Mouse (Mus musculus) kidney, embryonic 14.5 days (tissue): ENCODE data around the gene Pyroxd2. TPM values are rescaled to one million over a fixed set of nuclear protein-coding genes. Genes with fewer than 3 reads are reported as not detected.

Source experiments
- ATAC-seq: fragments of 200-750 bp; cut with Nextera tagmentation; 2 replicates; pipeline ENCODE4 v1.8.0; 2017; ENCODE audit warnings: moderate number of reproducible peaks, mild to moderate bottlenecking, moderate TSS enrichment, moderate library complexity; ENCODE audit not compliant: low FRiP score, low TSS enrichment
- H3K27ac ChIP-seq: fragments of 300-500 bp; sonication (generic); 2 replicates; pipeline ENCODE4 v1.5.1; 2014; ENCODE audit warnings: low read depth, mild to moderate bottlenecking, low read length, moderate library complexity, mixed read lengths
- H3K27me3 ChIP-seq: fragments of 300-500 bp; sonication (generic); 2 replicates; pipeline ENCODE4 v1.6.1; 2014; ENCODE audit warnings: mild to moderate bottlenecking, low read length; ENCODE audit not compliant: control insufficient read depth, insufficient read depth
- H3K36me3 ChIP-seq: fragments of 300-500 bp; sonication (generic); 2 replicates; pipeline ENCODE4 v1.6.1; 2014; ENCODE audit warnings: low read length, mixed read lengths; ENCODE audit not compliant: control insufficient read depth, insufficient read depth
- H3K4me1 ChIP-seq: fragments of 300-500 bp; sonication (generic); 2 replicates; pipeline ENCODE4 v1.6.1; 2014; ENCODE audit warnings: low read length, mixed read lengths; ENCODE audit not compliant: control insufficient read depth, insufficient read depth
- H3K4me2 ChIP-seq: fragments of 300-500 bp; sonication (generic); replicated peaks from 2 replicates; pipeline ENCODE4 v1.6.1; 2014; ENCODE audit warnings: low read depth, mild to moderate bottlenecking, low read length
- H3K4me3 ChIP-seq: fragments of 300-500 bp; sonication (generic); 2 replicates; pipeline ENCODE4 v1.5.1; 2014; ENCODE audit warnings: mild to moderate bottlenecking, low read length
- H3K9ac ChIP-seq: fragments of 300-500 bp; sonication (generic); 2 replicates; pipeline ENCODE4 v1.6.1; 2014; ENCODE audit warnings: low read depth, mild to moderate bottlenecking, low read length, moderate library complexity
- H3K9me3 ChIP-seq: fragments of 300-500 bp; sonication (generic); 2 replicates; pipeline ENCODE4 v1.6.1; 2016; ENCODE audit warnings: low read length; ENCODE audit not compliant: control insufficient read depth
- WGBS: fragments of 180-500 bp; shearing (Covaris S2); extraction: QIAGEN DNeasy Blood & Tissue Kit; methylation state at CpG from one replicate; pipeline ENCODE4 v1.1.7; 2014; 5-methylcytosine and 5-hydroxymethylcytosine counted together
- polyA plus RNA-seq: library from polyadenylated mRNA; unstranded; fragments of >200 nt; fragmentation: Nextera tagmentation; extraction: Ambion mirVana; gene quantifications from 2 replicates; pipeline ENCODE4 v1.2.1, GENCODE M21; 2014

The Pyroxd2 gene
- polyA plus RNA-seq, 1 experiment from 2014 or later, result 3.0 TPM

DNA sequence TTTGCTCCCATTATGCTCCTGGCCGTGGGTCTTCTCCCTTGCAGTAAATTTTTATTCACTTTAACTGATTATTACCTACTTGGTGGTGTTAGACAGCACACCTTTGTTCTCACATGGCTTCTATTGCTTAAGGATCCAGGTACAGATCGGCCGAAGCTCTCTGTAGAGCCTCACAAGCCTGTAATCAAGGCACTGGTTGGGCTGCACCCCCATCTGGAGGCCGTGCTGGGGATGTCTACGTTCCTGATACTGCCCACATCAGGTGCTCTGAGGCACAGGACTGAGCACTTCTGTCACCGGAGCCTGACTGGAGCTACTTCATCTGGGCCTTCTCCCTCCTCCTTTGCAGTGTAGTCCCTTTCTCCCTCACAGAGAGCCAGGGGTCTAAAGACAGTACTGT lies 29.3 kb downstream of the Pyroxd2 start:
- H3K27me3 ChIP-seq, result no peaks in the 10 kb centered on the region
- ATAC-seq, result no peak
- H3K9ac ChIP-seq, result no peak overlapping the region
- H3K4me2 ChIP-seq, result no peak overlapping the region
- H3K36me3 ChIP-seq, result no peaks in the 10 kb centered on the region
- WGBS, result 63% methylated on average over 6 of the region's 6 CpGs
- peaks cover 33% of the 10 kb centered on the region for H3K4me1 ChIP-seq
- H3K27ac ChIP-seq, result no peak overlapping the region
- no peak overlapping the region for H3K4me3 ChIP-seq
- H3K9me3 ChIP-seq, result no peaks in the 10 kb centered on the region

DNA sequence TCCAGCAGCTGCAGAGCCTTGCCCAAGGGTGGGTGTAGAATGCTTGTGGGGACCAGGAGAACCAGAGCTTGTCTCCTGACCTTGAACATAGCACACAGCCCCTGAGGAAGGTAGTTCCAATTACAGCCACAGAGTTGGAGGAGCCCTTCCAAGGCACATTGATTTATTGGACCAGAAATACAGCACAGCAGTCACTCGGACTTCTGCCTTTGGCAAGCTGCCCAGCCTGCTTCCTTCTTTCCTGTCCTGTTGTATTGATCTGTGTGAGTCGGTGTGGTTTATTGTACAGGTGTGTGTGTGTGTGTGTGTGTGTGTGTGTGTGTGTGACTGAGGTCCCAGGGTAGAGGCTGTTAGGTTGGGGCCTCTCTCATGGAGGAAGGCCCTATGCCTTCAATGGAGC lies 30.1 kb downstream of the Pyroxd2 start:
- H3K4me1 ChIP-seq, result peaks cover 33% of the 10 kb centered on the region
- peak overlapping the region; percentile 47; the same call in 1 of the 2 replicates for H3K27ac ChIP-seq
- peak; percentile 68 for ATAC-seq
- H3K9me3 ChIP-seq, result no peaks in the 10 kb centered on the region
- 3% methylated on average over 2 of the region's 2 CpGs for WGBS
- no peak overlapping the region for H3K4me3 ChIP-seq
- H3K36me3 ChIP-seq, result no peaks in the 10 kb centered on the region
- no peak overlapping the region for H3K9ac ChIP-seq
- H3K4me2 ChIP-seq, result no peak overlapping the region
- no peaks in the 10 kb centered on the region for H3K27me3 ChIP-seq

DNA sequence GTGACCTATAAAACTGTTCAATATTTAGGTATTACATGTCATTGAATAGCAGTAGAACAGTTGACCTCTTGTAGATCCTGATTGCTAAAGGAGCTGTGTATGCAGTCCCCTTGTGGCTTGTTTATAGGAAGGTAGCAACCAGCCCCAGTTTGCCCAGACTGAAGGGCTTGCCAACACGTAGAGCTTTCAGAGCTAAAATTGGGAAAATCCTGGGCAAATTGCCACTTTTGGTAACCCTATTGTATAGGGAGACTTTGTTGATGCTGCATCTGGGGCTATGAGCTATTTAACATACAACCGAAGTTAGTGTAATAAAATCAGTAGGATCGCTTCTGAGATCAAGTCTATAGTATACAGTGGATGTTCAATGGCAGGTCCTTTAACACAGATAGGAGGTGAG lies 34.5 kb downstream of the Pyroxd2 start:
- WGBS, result 87% methylated on average over 3 of the region's 3 CpGs
- H3K27me3 ChIP-seq, result no peaks in the 10 kb centered on the region
- H3K9me3 ChIP-seq, result no peaks in the 10 kb centered on the region
- H3K27ac ChIP-seq, result no peak overlapping the region
- ATAC-seq, result no peak
- 0 out of 2 replicates have a peak, but pooled peaks cover 10% of the 10 kb centered on the region for H3K4me1 ChIP-seq
- no peak overlapping the region for H3K9ac ChIP-seq
- no peak overlapping the region for H3K4me3 ChIP-seq
- H3K4me2 ChIP-seq, result no peak overlapping the region
- H3K36me3 ChIP-seq, result no peaks in the 10 kb centered on the region

DNA sequence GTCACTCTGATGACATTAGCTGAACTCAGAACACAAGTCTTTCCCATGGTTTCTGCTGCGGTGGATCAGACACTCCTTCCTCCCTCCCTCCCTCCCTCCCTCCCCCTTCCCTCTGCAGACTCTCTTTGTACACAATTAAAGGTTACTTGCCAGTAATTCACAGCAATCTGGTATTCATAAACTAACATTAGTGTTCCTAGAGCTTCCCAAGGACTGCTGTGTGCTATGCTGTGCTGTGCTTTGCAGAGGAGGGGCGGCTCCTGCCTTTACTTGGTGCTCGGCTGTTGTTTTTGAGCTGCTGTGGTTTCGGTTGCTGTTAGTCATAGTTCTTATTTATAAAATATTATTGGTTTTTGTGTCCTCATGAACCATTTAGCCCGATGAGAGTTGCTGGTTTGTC lies 34.9 kb downstream of the Pyroxd2 start:
- Histone ChIP-seq H3K9ac (no peak overlapping the region), H3K4me1 (0 out of 2 replicates have a peak, but pooled peaks cover 9% of the 10 kb centered on the region), H3K4me2 (no peak overlapping the region), H3K4me3 (no peak overlapping the region), H3K27ac (no peak overlapping the region), H3K9me3 (no peaks in the 10 kb centered on the region), H3K27me3 (no peaks in the 10 kb centered on the region), H3K36me3 (no peaks in the 10 kb centered on the region)
- no peak for ATAC-seq
- 62% methylated on average over 5 of the region's 5 CpGs for WGBS

DNA sequence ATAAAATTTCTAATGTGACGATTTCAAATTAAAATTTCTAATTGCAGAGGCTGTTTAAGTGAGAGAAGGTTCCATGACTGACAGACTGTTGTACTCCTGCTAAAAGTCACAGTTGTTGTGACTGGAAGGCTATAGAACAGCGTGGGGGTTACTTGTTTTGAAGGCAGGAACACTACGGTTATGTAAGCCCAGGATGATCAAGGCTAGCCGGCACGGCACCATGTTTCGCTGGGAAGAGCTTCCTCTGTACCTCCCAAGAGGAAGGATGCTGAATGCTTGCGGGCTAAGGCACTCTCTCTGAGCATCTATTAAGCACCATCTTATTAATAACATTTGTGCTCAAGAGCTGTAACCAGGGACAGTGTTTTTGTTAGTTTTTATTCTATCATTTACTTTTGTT lies 36.1 kb downstream of the Pyroxd2 start:
- no peaks in the 10 kb centered on the region for H3K36me3 ChIP-seq
- WGBS, result 63% methylated on average over 7 of the region's 7 CpGs
- ATAC-seq, result no peak

DNA sequence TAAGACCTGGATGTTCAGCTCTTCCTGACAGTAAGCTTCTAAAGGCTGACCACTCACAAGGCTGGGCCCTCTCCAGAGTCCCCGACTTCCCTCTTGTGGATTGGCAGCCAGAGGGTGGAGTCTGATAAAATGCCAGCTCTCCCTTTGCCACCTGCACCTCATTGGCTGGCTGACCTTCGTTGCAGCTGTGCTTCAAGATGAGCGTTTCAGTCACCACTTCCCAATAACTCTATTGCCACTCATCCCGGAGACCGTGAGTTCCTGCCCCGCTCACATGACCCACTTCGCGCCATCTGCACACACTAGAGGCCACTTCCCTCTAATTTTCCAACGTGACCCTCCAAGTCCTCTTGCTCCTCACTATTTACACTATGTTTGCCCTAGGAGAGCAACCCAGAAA lies 38.8 kb downstream of the Pyroxd2 start:
- Histone ChIP-seq H3K4me2 (no peak overlapping the region), H3K4me1 (no peaks in the 10 kb centered on the region), H3K9ac (no peak overlapping the region), H3K36me3 (no peaks in the 10 kb centered on the region), H3K9me3 (no peaks in the 10 kb centered on the region), H3K27ac (no peak overlapping the region), H3K27me3 (no peaks in the 10 kb centered on the region), H3K4me3 (no peak overlapping the region)
- ATAC-seq, result no peak
- 83% methylated on average over 9 of the region's 9 CpGs for WGBS

More for the DNA sequence above, 36.1 kb downstream of the Pyroxd2 start:
- Histone ChIP-seq H3K4me3 (no peak overlapping the region), H3K9me3 (no peaks in the 10 kb centered on the region), H3K4me1 (0 out of 2 replicates have a peak, but pooled peaks cover 3% of the 10 kb centered on the region), H3K27me3 (no peaks in the 10 kb centered on the region), H3K27ac (no peak overlapping the region), H3K9ac (no peak overlapping the region), H3K4me2 (no peak overlapping the region)

DNA sequence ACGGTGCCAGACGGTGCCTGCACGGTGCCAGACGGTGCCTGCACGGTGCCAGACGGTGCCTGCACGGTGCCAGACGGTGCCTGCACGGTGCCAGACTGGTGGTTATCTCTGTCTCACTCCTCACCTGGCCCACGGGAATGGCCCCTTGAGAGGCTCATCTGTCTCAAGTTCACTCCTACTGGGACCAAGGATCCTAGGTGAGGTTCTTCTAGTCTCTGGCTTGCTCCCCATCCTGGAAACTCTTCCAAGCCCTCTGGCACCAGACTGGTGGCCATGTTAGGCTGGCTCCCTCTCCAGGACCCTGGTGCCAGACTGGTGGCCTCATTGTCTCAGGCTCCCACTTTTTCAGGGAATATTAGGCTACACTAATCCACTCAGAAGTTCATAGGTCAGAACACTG lies 53.1 kb downstream of the Pyroxd2 start:
- no peaks in the 10 kb centered on the region for H3K36me3 ChIP-seq
- H3K9ac ChIP-seq, result no peak overlapping the region
- no peaks in the 10 kb centered on the region for H3K27me3 ChIP-seq
- 0 out of 2 replicates have a peak, but pooled peaks cover 3% of the 10 kb centered on the region for H3K4me1 ChIP-seq
- H3K4me3 ChIP-seq, result no peak overlapping the region
- no peak overlapping the region for H3K4me2 ChIP-seq
- ATAC-seq, result no peak
- WGBS, result 95% methylated on average over 5 of the region's 10 CpGs
- H3K9me3 ChIP-seq, result no peaks in the 10 kb centered on the region
- no peak overlapping the region for H3K27ac ChIP-seq

DNA sequence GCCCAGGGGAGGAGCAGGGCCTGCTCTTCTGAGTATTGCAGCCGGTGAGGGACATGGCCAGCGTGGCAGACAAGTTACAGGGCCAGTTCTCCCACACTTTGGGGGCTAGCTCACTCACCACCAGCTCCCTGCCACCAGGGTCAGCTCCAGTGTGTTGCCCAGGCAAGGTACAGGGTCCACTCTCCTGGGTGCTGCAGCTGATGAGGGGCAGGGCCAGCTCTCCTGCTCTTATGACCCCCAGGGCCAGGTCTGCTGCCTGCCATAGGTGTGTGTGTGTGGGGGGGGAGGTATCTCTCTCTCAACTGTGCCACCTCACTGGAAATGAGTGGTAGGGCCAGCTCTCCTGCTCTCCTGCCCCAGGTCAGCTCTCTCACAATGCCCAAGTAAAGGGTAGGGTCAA lies 54.0 kb downstream of the Pyroxd2 start:
- H3K4me3 ChIP-seq, result no peak overlapping the region
- 0 out of 2 replicates have a peak, but pooled peaks cover 5% of the 10 kb centered on the region for H3K4me1 ChIP-seq
- no peak overlapping the region for H3K9ac ChIP-seq
- 71% methylated on average over 2 of the region's 2 CpGs for WGBS
- H3K36me3 ChIP-seq, result no peaks in the 10 kb centered on the region
- no peaks in the 10 kb centered on the region for H3K9me3 ChIP-seq
- no peak overlapping the region for H3K4me2 ChIP-seq
- peak overlapping the region; percentile 74; the same call in 1 of the 2 replicates for H3K27ac ChIP-seq
- ATAC-seq, result no peak
- H3K27me3 ChIP-seq, result no peaks in the 10 kb centered on the region

DNA sequence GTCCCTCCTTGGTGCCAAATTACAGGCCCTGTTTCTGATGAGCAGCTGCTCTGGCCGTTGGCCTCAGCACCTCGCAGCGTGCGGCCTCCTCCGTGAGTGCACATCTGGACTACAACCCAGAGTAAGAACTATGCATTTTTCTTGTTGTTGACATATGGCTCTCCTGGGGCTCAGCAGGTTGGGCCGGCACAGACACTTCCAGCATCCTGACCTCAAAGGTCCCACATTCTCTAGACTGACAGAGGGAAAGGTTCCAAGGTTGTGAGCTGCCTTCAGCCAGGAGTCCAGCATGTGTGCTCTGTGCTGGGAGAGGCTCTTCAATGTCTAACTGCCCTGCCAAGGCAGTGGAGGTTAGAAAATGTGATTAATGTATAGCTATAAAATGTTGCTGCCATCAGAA lies 55.2 kb downstream of the Pyroxd2 start:
- Histone ChIP-seq H3K27ac (no peak overlapping the region), H3K4me1 (0 out of 2 replicates have a peak, but pooled peaks cover 5% of the 10 kb centered on the region)
- ATAC-seq, result peak; percentile 82

More for the DNA sequence above, 55.2 kb downstream of the Pyroxd2 start:
- no peak overlapping the region for H3K9ac ChIP-seq
- H3K36me3 ChIP-seq, result no peaks in the 10 kb centered on the region
- H3K4me2 ChIP-seq, result no peak overlapping the region
- 25% methylated on average over 6 of the region's 6 CpGs for WGBS
- H3K4me3 ChIP-seq, result no peak overlapping the region
- no peaks in the 10 kb centered on the region for H3K9me3 ChIP-seq
- no peaks in the 10 kb centered on the region for H3K27me3 ChIP-seq
